Mouse (Mus musculus) spleen, adult 10 weeks (tissue): ENCODE results near the gene Atn1. TPM values are rescaled to one million over a fixed set of nuclear protein-coding genes. Genes with fewer than 3 reads are reported as not detected.

ENCODE experiments used
- polyA plus RNA-seq: library from polyadenylated mRNA; stranded (reverse); fragments of 350-450 nt; fragmentation: Illumina TruSeq; extraction: RNeasy Lipid Tissue Mini Kit (QIAGEN cat#74804); gene quantifications from one replicate; pipeline ENCODE4 v1.2.3, GENCODE M21; 2015; ENCODE audit warnings: low replicate concordance; ENCODE audit not compliant: insufficient read depth

Gene Atn1
- polyA plus RNA-seq, result 7.8 TPM

GRCm38 (mm10) chr6:124755831-124756595 is at the start of gene Atn1, which contains the start of gene Gm45234:
TSS of gene Atn1 (minus strand) at chr6:124756524.
TSS of gene Gm45234 (minus strand) at chr6:124756021.

GRCm38 (mm10) chr6:124779222-124779983 is 23.1 kb upstream of the Atn1 start, which contains the start of gene Lrrc23:
TSS of gene Lrrc23 (minus strand) at chr6:124779727.

GRCm38 (mm10) chr6:124769101-124769765 is 12.9 kb upstream of the Atn1 start, which contains the start of gene Eno2:
TSS of gene Eno2 (minus strand) at chr6:124769673.

GRCm38 (mm10) chr6:124740888-124741761 is 15.2 kb downstream of the Atn1 start, which contains the start of gene Grcc10:
TSS of gene Grcc10 (minus strand) at chr6:124741374.

GRCm38 (mm10) chr6:124738511-124739023 is 17.8 kb downstream of the Atn1 start, which contains the start of gene Ptpn6:
TSS of gene Ptpn6 (minus strand) at chr6:124738714.

GRCm38 (mm10) chr6:124711824-124712782 is 44.2 kb downstream of the Atn1 start, which contains the start of the genes Emg1 and Phb2:
TSS of gene Emg1 (minus strand) at chr6:124712178.
TSS of gene Phb2 (plus strand) at chr6:124712336.

Other genes with a start within 250 kb of the Atn1 start
- 44.5 TPM for gene C1ra, start 244.1 kb downstream of the Atn1 start, polyA plus RNA-seq
- 166 TPM for gene C1s1, start 214.2 kb downstream of the Atn1 start, polyA plus RNA-seq
- not detected for gene C1rb, start 186.2 kb downstream of the Atn1 start, polyA plus RNA-seq
- gene C1s2, start 120.4 kb downstream of the Atn1 start, polyA plus RNA-seq, result 0.46 TPM
- gene Lpcat3, start 93.5 kb downstream of the Atn1 start, polyA plus RNA-seq, result 37.3 TPM
- gene Emg1, start 44.3 kb downstream of the Atn1 start, polyA plus RNA-seq, result 160 TPM
- 110 TPM for gene Phb2, start 44.2 kb downstream of the Atn1 start, polyA plus RNA-seq
- 354 TPM for gene Ptpn6, start 17.8 kb downstream of the Atn1 start, polyA plus RNA-seq
- gene Grcc10, start 15.2 kb downstream of the Atn1 start, polyA plus RNA-seq, result 88.0 TPM
- 0.08 TPM for gene Gm45234, start 503 bp downstream of the Atn1 start, polyA plus RNA-seq
- 3.5 TPM for gene Eno2, start 13.1 kb upstream of the Atn1 start, polyA plus RNA-seq
- 3.5 TPM for gene Lrrc23, start 23.2 kb upstream of the Atn1 start, polyA plus RNA-seq
- gene Spsb2, start 52.1 kb upstream of the Atn1 start, polyA plus RNA-seq, result 3.2 TPM
- 63.1 TPM for gene Tpi1, start 57.8 kb upstream of the Atn1 start, polyA plus RNA-seq
- gene Usp5, start 73.0 kb upstream of the Atn1 start, polyA plus RNA-seq, result 69.3 TPM
- gene Cdca3, start 73.0 kb upstream of the Atn1 start, polyA plus RNA-seq, result 25.4 TPM
- not detected for gene Gnb3, start 83.8 kb upstream of the Atn1 start, polyA plus RNA-seq
- 6.7 TPM for gene P3h3, start 101.2 kb upstream of the Atn1 start, polyA plus RNA-seq
- gene Gpr162, start 107.5 kb upstream of the Atn1 start, polyA plus RNA-seq, result 1.0 TPM
- 71.3 TPM for gene Cd4, start 131.7 kb upstream of the Atn1 start, polyA plus RNA-seq
- 6.5 TPM for gene Lag3, start 155.2 kb upstream of the Atn1 start, polyA plus RNA-seq
- 193 TPM for gene Ptms, start 163.6 kb upstream of the Atn1 start, polyA plus RNA-seq
- gene Mlf2, start 174.9 kb upstream of the Atn1 start, polyA plus RNA-seq, result 41.7 TPM
- 30.5 TPM for gene Cops7a, start 209.0 kb upstream of the Atn1 start, polyA plus RNA-seq
- gene Pianp, start 240.2 kb upstream of the Atn1 start, polyA plus RNA-seq, result 3.0 TPM